Mouse (Mus musculus) 3134 (cell line): Measurements from ENCODE around the gene Manbal.
"Not testable (repeated sequence)": the region's sequence is repeated elsewhere in the genome, so short reads cannot be mapped to it uniquely, and the experiment has no call there.

Experiments
- DNase-seq: peaks from one replicate; pipeline ENCODE4 v3.0.0-alpha.2; 2011; ENCODE audit warnings: low spot score; ENCODE audit not compliant: insufficient read length; ENCODE audit errors: extremely low read depth

The Manbal gene

GRCm38 (mm10) chr2:157363031-157363430, 4.4 kb upstream of the Manbal start:
- no peak for DNase-seq

GRCm38 (mm10) chr2:157366762-157367161, 632 bp upstream of the Manbal start:
- no peak for DNase-seq

- DNase-seq = no peak
Measured at GRCm38 (mm10) chr2:157367991-157368390, 597 bp downstream of the Manbal start.

- no peak for DNase-seq
Measured at GRCm38 (mm10) chr2:157371696-157372095, 4.3 kb downstream of the Manbal start.

GRCm38 (mm10) chr2:157373681-157374080, 6.3 kb downstream of the Manbal start:
- DNase-seq = peak; percentile 30

GRCm38 (mm10) chr2:157375051-157375450, 7.7 kb downstream of the Manbal start:
- no peak for DNase-seq

- DNase-seq = no peak
Measured at GRCm38 (mm10) chr2:157375794-157376757, 8.7 kb downstream of the Manbal start.

- DNase-seq = no peak
Measured at GRCm38 (mm10) chr2:157376995-157377394, 9.6 kb downstream of the Manbal start.

GRCm38 (mm10) chr2:157384836-157385235, 17.4 kb downstream of the Manbal start:
- no peak for DNase-seq

GRCm38 (mm10) chr2:157388901-157389590, 21.7 kb downstream of the Manbal start:
- not testable (repeated sequence) for DNase-seq

- DNase-seq = no peak
Measured at GRCm38 (mm10) chr2:157389591-157389921, 22.2 kb downstream of the Manbal start.

GRCm38 (mm10) chr2:157392331-157392730, 24.9 kb downstream of the Manbal start:
- no peak for DNase-seq

- no peak for DNase-seq
Measured at GRCm38 (mm10) chr2:157393549-157393948, 26.2 kb downstream of the Manbal start.

GRCm38 (mm10) chr2:157394868-157395267, 27.5 kb downstream of the Manbal start:
- no peak for DNase-seq

GRCm38 (mm10) chr2:157395371-157395770, 28.0 kb downstream of the Manbal start:
- no peak for DNase-seq

GRCm38 (mm10) chr2:157395960-157396359, 28.6 kb downstream of the Manbal start:
- DNase-seq = no peak

GRCm38 (mm10) chr2:157397376-157397775, 30.0 kb downstream of the Manbal start:
- no peak for DNase-seq

- no peak for DNase-seq
Measured at GRCm38 (mm10) chr2:157398539-157398938, 31.1 kb downstream of the Manbal start.

- no peak for DNase-seq
Measured at GRCm38 (mm10) chr2:157399797-157400196, 32.4 kb downstream of the Manbal start.

GRCm38 (mm10) chr2:157400491-157400890, 33.1 kb downstream of the Manbal start:
- no peak for DNase-seq

GRCm38 (mm10) chr2:157401261-157401660, 33.9 kb downstream of the Manbal start:
- DNase-seq = no peak

GRCm38 (mm10) chr2:157407596-157407995, 40.2 kb downstream of the Manbal start:
- DNase-seq = peak; percentile 61
